In genomic region chr12:80153687-80154326, GRCm38 (mm10) we compare ENCODE assay signal across 9 mouse cellular contexts. TPM values are rescaled to one million over a fixed set of nuclear protein-coding genes. Genes with fewer than 3 reads are reported as not detected.
DNase-seq lines count a peak whose midpoint lies in the region; ATAC-seq and TF ChIP-seq lines count a peak whose summit lies in the region.
"Had no signal": no experiment of that assay in that cellular context is flagged by ENCODE, and none has a peak within 500 bp of the region (broad histone marks: within the 10 kb centered on the region; RNA-seq: fewer than 3 reads in every experiment).

No protein-coding gene starts in this region.

- 33% methylated on average over 10 of the region's 10 CpGs for whole genome bisulfite sequencing in lung, adult 2 months

- TF ChIP-seq POLR2A in lung, adult 2 months (IDR thresholded peaks at IDR 0.05; ENCODE audit: borderline replicate concordance, extremely low read depth, low read depth, low read length) = no peak

- ATAC-seq in cerebellum, adult (ENCODE audit: insufficient number of reproducible peaks, low FRiP score, low TSS enrichment) = no peak

- H3K27ac ChIP-seq in gastrocnemius, adult 2 months = no peak overlapping the region
- H3K27ac ChIP-seq: neural tube, embryonic 13.5 days had no signal

- H3K4me3 ChIP-seq in gastrocnemius, adult 2 months = peak overlapping the region; percentile 30; the same call in 1 of the 2 replicates
- H3K4me3 ChIP-seq in lung, adult 2 months (replicated peaks; ENCODE audit: extremely low read depth, low read depth, low read length) = no peak overlapping the region
- H3K4me3 ChIP-seq: neural tube, embryonic 13.5 days had no signal

- intact Hi-C loops in gastrocnemius, adult 2 months (cut with DNase I) = loop anchor here (10.0 kb wide), 1 partner anchor 491 kb away; the partner anchor contains the start of genes Erh and Slc39a9

- no peaks in the 10 kb centered on the region for H3K4me1 ChIP-seq in lung, adult 2 months (ENCODE audit: control insufficient read depth, insufficient read depth, low read length)
- H3K4me1 ChIP-seq: neural tube, embryonic 13.5 days had no signal

- peak; percentile 86 for TF ChIP-seq CTCF in gastrocnemius, adult 2 months (IDR thresholded peaks at IDR 0.05)
- TF ChIP-seq CTCF in lung, adult 2 months (IDR thresholded peaks at IDR 0.05; ENCODE audit: insufficient read depth, low read length) = peak; percentile 62

- DNase-seq in cerebellum, adult 11 months = peak; percentile 19
- peak; percentile 36 to 54 for DNase-seq in lung, adult 18-20 months
- DNase-seq in lung, postnatal 25 days (ENCODE audit: low spot score) = no peak
- peak; percentile 58 for DNase-seq in adrenal gland, postnatal 25 days
- peak; percentile 63 for DNase-seq in gastrocnemius, adult 2 months
- DNase-seq in lung, adult 2 months = no peak
- peak; percentile 34 to 71 for DNase-seq in spleen, postnatal 10 days (ENCODE audit: low spot score in 2 of 2)

RNA-seq across cellular contexts. Expression of gene Zfp36l1, which starts 41.0 kb away (rescaled TPM):
- total RNA-seq in adrenal gland, postnatal 25 days (2021) = 225 TPM in 2 replicates
- 10 to 100 TPM; 25.7 to 46.6 TPM for total RNA-seq in gastrocnemius, adult 2 months (2021)
- 261 and 286 TPM in 2 replicates for polyA plus RNA-seq in lung, adult 2 months (2012; rRNA removed)

Comparison
In these comparisons a context has a peak if more than half of its experiments do, and no peak if none do; other contexts are left out.
1. DNase-seq: peak in cerebellum, adult 11 months (single experiment), lung, adult 18-20 months (2 of 2), adrenal gland, postnatal 25 days (single experiment), gastrocnemius, adult 2 months (single experiment) and spleen, postnatal 10 days (2 of 2); none in lung, postnatal 25 days (single experiment) and lung, adult 2 months (single experiment).